Mouse (Mus musculus): Measurements from ENCODE around the gene Usp54. TPM values are rescaled to one million over a fixed set of nuclear protein-coding genes. Genes with fewer than 3 reads are reported as not detected.

Usp54 gene
- polyA plus RNA-seq, 1 experiment from 2014 or later = 9.9 TPM

DNA sequence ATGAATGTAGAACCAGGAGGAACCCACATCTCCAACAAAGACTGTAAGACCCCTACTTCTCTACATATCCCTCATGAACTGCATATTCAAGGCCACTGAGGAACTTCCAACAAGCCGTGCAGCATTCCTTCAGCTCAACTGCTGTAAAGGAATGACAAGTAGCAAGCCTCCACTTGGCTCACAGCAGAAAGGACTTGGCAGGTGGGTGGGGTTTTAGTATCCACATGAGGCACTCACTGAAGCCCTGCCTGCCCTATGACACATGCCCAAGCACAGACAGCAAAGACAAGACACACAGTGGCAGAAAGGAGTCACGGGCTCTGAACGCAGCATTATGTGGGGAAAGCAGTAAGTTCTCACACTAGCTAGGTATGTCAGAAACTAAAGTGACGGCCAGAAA is 30.7 kb downstream of the Usp54 start:
- Histone ChIP-seq H3K4me3 (ENCODE audit: low read depth, low read length) (no peak overlapping the region), H3K27ac (ENCODE audit: low read depth, low read length) (no peak overlapping the region), H3K27me3 (ENCODE audit: control insufficient read depth, insufficient read depth, low read length) (no peaks in the 10 kb centered on the region), H3K4me1 (replicated peaks; ENCODE audit: control insufficient read depth, insufficient read depth, low read length) (no peaks in the 10 kb centered on the region), H3K9me3 (ENCODE audit: control insufficient read depth, low read length) (no peaks in the 10 kb centered on the region), H3K36me3 (ENCODE audit: control insufficient read depth, insufficient read depth, low read length) (no peaks in the 10 kb centered on the region), H3K9ac (ENCODE audit: low read depth, low read length) (no peak overlapping the region), H3K4me2 (replicated peaks; ENCODE audit: low read depth, low read length) (no peak overlapping the region)
- 85% methylated on average over 4 of the region's 4 CpGs for WGBS
- ATAC-seq (ENCODE audit: low FRiP score) = no peak
- DNase-seq (ENCODE audit: low spot score) = no peak

DNA sequence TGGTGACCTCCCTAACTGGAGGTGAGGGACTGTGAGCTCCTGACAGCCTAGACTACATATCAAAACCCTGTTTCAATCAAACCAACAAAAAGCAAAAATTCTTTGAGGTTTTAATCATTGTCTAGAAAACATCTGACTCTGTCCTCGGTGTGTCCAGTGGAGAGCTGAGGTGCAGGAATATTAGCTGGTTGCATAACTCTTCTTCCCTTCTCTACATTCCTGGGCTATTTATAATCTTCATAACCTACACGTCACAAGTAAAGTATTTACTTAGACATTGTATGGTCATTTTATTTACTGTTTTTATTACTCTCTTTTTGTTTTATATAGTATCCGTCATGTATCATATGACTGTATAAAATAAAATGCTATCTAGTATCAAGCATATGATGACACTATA is 31.3 kb downstream of the Usp54 start:
- Histone ChIP-seq H3K36me3 (ENCODE audit: control insufficient read depth, insufficient read depth, low read length) (no peaks in the 10 kb centered on the region), H3K4me1 (replicated peaks; ENCODE audit: control insufficient read depth, insufficient read depth, low read length) (no peaks in the 10 kb centered on the region), H3K9ac (ENCODE audit: low read depth, low read length) (no peak overlapping the region), H3K4me3 (ENCODE audit: low read depth, low read length) (no peak overlapping the region), H3K9me3 (ENCODE audit: control insufficient read depth, low read length) (no peaks in the 10 kb centered on the region), H3K27me3 (ENCODE audit: control insufficient read depth, insufficient read depth, low read length) (no peaks in the 10 kb centered on the region), H3K4me2 (replicated peaks; ENCODE audit: low read depth, low read length) (no peak overlapping the region), H3K27ac (ENCODE audit: low read depth, low read length) (no peak overlapping the region)
- no peak for DNase-seq (ENCODE audit: low spot score)
- ATAC-seq (ENCODE audit: low FRiP score) = no peak
- WGBS = 84% methylated on average over 3 of the region's 3 CpGs

DNA sequence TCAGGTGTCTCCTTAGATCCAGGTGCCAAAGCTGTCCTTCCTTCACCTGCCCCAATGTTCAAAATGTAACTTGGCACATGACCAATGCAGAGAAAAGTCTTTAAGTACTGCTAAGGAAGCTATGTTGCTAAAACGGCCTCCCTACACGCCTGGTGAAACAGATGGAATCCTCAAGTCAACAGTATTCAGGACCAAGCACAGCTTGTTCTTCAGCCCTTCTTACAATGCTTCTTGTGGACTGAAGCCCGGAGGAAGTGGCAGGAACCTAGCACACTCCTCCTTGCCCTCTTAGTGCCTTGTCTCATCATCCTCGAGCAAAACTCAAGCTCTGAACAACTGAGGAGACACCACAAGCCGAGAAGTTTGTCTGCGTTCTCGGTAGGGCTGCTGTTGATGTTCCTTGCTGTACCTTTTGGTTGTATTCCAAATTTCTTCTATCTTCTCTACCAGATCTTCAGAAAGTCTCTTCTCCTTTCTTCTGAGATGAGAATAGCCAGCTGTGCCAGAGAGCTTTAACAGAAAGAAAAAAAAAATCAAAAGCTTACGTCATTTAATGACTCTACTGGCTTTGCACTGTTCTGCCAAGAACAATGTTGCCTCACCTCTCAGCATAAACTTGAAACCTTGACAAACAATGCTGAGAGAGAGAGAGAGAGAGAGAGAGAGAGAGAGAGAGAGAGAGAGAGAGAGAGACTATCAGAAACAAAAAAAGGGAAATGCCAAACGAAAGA is 33.3 kb downstream of the Usp54 start:
- ATAC-seq (ENCODE audit: low FRiP score) (no peak), DNase-seq (ENCODE audit: low spot score) (no peak)
- H3K9ac ChIP-seq (ENCODE audit: low read depth, low read length) = no peak overlapping the region
- H3K4me2 ChIP-seq (replicated peaks; ENCODE audit: low read depth, low read length) = no peak overlapping the region
- WGBS = 90% methylated on average over 9 of the region's 9 CpGs
- no peaks in the 10 kb centered on the region for H3K36me3 ChIP-seq (ENCODE audit: control insufficient read depth, insufficient read depth, low read length)
- no peak overlapping the region for H3K4me3 ChIP-seq (ENCODE audit: low read depth, low read length)
- no peak overlapping the region for H3K27ac ChIP-seq (ENCODE audit: low read depth, low read length)
- no peaks in the 10 kb centered on the region for H3K9me3 ChIP-seq (ENCODE audit: control insufficient read depth, low read length)
- H3K4me1 ChIP-seq (replicated peaks; ENCODE audit: control insufficient read depth, insufficient read depth, low read length) = no peaks in the 10 kb centered on the region
- H3K27me3 ChIP-seq (ENCODE audit: control insufficient read depth, insufficient read depth, low read length) = no peaks in the 10 kb centered on the region

DNA sequence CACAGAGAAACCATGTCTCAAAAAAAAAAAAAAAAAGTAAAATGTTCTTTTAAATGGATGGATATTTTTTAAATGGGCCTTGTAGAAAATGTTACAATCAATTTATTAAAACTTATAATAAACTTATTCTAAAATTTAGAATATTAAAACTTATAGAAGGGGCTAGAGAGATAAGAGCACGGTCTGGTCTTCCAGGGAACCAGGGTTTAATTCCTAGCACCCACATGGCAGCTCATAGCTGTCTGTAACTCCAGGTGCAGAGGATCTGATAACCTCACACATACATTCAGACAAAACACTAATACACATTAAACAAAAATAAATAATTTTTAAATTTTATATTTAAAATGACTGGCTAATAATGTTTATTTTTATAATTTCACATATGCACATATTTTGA is 39.6 kb downstream of the Usp54 start:
- H3K27me3 ChIP-seq (ENCODE audit: control insufficient read depth, insufficient read depth, low read length) = no peaks in the 10 kb centered on the region
- no peaks in the 10 kb centered on the region for H3K4me1 ChIP-seq (replicated peaks; ENCODE audit: control insufficient read depth, insufficient read depth, low read length)
- no peak overlapping the region for H3K27ac ChIP-seq (ENCODE audit: low read depth, low read length)
- no peaks in the 10 kb centered on the region for H3K9me3 ChIP-seq (ENCODE audit: control insufficient read depth, low read length)
- no peak overlapping the region for H3K9ac ChIP-seq (ENCODE audit: low read depth, low read length)
- H3K4me2 ChIP-seq (replicated peaks; ENCODE audit: low read depth, low read length) = no peak overlapping the region
- DNase-seq (ENCODE audit: low spot score) (no peak), ATAC-seq (ENCODE audit: low FRiP score) (no peak)
- WGBS = 93% methylated on average over 1 of the region's 1 CpGs
- no peak overlapping the region for H3K4me3 ChIP-seq (ENCODE audit: low read depth, low read length)
- H3K36me3 ChIP-seq (ENCODE audit: control insufficient read depth, insufficient read depth, low read length) = no peaks in the 10 kb centered on the region

DNA sequence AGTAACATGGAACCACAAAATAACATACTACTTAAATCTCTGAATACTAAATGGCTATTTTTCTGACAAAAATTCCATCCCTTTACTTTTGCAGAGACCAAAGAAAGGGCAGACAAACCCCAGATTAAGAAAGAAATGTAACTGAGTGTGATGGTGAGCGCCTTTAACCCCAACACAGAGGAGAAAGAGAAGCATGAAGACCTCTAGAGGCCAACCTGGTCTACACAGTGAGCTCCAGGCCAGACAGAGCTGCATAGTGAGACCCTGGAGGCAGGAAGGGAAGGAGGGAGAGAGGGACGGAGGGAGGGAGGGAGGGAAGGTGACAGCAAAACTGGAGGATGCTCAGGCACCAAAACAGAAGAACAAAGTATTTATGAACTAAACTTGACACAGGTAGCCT is 40.7 kb downstream of the Usp54 start:
- Histone ChIP-seq H3K36me3 (ENCODE audit: control insufficient read depth, insufficient read depth, low read length) (no peaks in the 10 kb centered on the region), H3K4me1 (replicated peaks; ENCODE audit: control insufficient read depth, insufficient read depth, low read length) (peaks cover 3% of the 10 kb centered on the region; the same call in 1 of the 2 replicates), H3K9me3 (ENCODE audit: control insufficient read depth, low read length) (no peaks in the 10 kb centered on the region), H3K27me3 (ENCODE audit: control insufficient read depth, insufficient read depth, low read length) (no peaks in the 10 kb centered on the region), H3K4me2 (replicated peaks; ENCODE audit: low read depth, low read length) (no peak overlapping the region), H3K4me3 (ENCODE audit: low read depth, low read length) (no peak overlapping the region), H3K27ac (ENCODE audit: low read depth, low read length) (no peak overlapping the region), H3K9ac (ENCODE audit: low read depth, low read length) (no peak overlapping the region)
- 64% methylated on average over 2 of the region's 2 CpGs for WGBS
- DNase-seq (ENCODE audit: low spot score) = no peak
- ATAC-seq (ENCODE audit: low FRiP score) = no peak

DNA sequence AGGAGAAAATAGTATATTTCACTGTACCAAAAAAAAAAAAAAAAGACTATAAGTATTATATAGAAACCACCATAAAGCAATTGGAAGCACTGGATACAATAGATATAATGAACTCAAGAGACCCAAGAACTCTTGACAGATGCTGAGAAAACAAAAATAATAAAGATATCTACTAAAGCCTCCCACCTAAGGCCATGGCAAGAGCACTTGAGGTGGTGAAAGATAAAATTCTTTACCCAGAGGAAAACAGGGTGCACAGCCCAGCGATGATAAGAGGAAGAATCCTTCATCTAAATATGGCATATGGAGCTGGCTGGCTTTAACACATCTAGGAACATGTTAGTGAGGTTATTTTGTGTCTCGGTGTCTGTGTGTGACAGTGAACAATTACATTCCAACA is 41.3 kb downstream of the Usp54 start:
- H3K4me2 ChIP-seq (replicated peaks; ENCODE audit: low read depth, low read length) = no peak overlapping the region
- H3K9me3 ChIP-seq (ENCODE audit: control insufficient read depth, low read length) = no peaks in the 10 kb centered on the region
- no peaks in the 10 kb centered on the region for H3K27me3 ChIP-seq (ENCODE audit: control insufficient read depth, insufficient read depth, low read length)
- peaks cover 3% of the 10 kb centered on the region; the same call in 1 of the 2 replicates for H3K4me1 ChIP-seq (replicated peaks; ENCODE audit: control insufficient read depth, insufficient read depth, low read length)
- ATAC-seq (ENCODE audit: low FRiP score) = no peak
- WGBS = 91% methylated on average over 2 of the region's 2 CpGs
- no peak overlapping the region for H3K4me3 ChIP-seq (ENCODE audit: low read depth, low read length)
- H3K9ac ChIP-seq (ENCODE audit: low read depth, low read length) = no peak overlapping the region
- DNase-seq (ENCODE audit: low spot score) = no peak
- no peak overlapping the region for H3K27ac ChIP-seq (ENCODE audit: low read depth, low read length)
- no peaks in the 10 kb centered on the region for H3K36me3 ChIP-seq (ENCODE audit: control insufficient read depth, insufficient read depth, low read length)

DNA sequence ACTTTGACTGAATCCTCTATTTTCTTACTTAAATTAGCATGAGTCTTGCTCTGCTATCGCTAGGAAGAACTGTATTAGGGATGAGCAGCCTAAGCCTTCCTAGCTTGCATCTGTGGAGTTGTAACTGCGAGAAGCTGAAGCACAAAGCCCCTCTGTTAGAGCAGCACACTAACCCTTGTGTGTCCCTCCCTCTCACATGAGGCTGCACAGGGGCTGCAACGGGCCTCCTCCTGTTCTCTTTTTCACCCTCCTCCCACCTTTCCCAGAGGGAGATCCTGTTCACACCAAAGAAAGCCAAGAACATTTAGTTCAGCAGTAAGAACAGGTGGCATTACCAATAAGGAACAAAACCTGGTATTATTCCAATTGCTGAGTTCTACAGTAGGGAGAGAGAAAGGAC is 45.1 kb downstream of the Usp54 start:
- no peak overlapping the region for H3K27ac ChIP-seq (ENCODE audit: low read depth, low read length)
- no peaks in the 10 kb centered on the region for H3K9me3 ChIP-seq (ENCODE audit: control insufficient read depth, low read length)
- no peaks in the 10 kb centered on the region for H3K27me3 ChIP-seq (ENCODE audit: control insufficient read depth, insufficient read depth, low read length)
- peak; percentile 5 for DNase-seq (ENCODE audit: low spot score)
- no peaks in the 10 kb centered on the region for H3K36me3 ChIP-seq (ENCODE audit: control insufficient read depth, insufficient read depth, low read length)
- H3K4me1 ChIP-seq (replicated peaks; ENCODE audit: control insufficient read depth, insufficient read depth, low read length) = peaks cover 3% of the 10 kb centered on the region; the same call in 1 of the 2 replicates
- H3K4me2 ChIP-seq (replicated peaks; ENCODE audit: low read depth, low read length) = no peak overlapping the region
- H3K4me3 ChIP-seq (ENCODE audit: low read depth, low read length) = no peak overlapping the region
- WGBS = 39% methylated on average over 3 of the region's 3 CpGs
- ATAC-seq (ENCODE audit: low FRiP score) = no peak
- H3K9ac ChIP-seq (ENCODE audit: low read depth, low read length) = no peak overlapping the region

DNA sequence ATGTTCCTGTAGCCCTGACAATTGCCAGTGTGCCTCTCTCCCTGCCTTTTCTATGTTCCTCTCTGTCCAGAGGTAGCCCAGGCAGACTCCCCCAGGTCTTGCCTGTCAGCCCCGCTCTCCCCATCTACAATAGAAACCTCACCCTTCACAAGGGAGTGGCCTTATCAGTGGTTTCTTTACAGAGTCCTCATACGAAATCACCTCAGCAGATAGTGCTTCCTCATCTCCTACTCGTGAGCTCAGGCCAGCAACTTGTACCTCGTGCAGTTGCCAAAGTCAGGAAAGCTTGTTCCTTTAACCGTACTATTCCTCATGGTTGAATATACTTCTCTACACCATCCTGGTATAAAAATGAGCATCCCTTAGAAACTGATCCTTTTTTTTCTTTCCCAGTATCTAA is 53.4 kb downstream of the Usp54 start:
- no peak for DNase-seq (ENCODE audit: low spot score)
- Histone ChIP-seq H3K9ac (ENCODE audit: low read depth, low read length) (no peak overlapping the region), H3K27me3 (ENCODE audit: control insufficient read depth, insufficient read depth, low read length) (no peaks in the 10 kb centered on the region), H3K4me3 (ENCODE audit: low read depth, low read length) (no peak overlapping the region), H3K4me1 (replicated peaks; ENCODE audit: control insufficient read depth, insufficient read depth, low read length) (no peaks in the 10 kb centered on the region), H3K36me3 (ENCODE audit: control insufficient read depth, insufficient read depth, low read length) (no peaks in the 10 kb centered on the region), H3K4me2 (replicated peaks; ENCODE audit: low read depth, low read length) (no peak overlapping the region), H3K27ac (ENCODE audit: low read depth, low read length) (no peak overlapping the region), H3K9me3 (ENCODE audit: control insufficient read depth, low read length) (no peaks in the 10 kb centered on the region)
- 91% methylated on average over 5 of the region's 5 CpGs for WGBS
- no peak for ATAC-seq (ENCODE audit: low FRiP score)

DNA sequence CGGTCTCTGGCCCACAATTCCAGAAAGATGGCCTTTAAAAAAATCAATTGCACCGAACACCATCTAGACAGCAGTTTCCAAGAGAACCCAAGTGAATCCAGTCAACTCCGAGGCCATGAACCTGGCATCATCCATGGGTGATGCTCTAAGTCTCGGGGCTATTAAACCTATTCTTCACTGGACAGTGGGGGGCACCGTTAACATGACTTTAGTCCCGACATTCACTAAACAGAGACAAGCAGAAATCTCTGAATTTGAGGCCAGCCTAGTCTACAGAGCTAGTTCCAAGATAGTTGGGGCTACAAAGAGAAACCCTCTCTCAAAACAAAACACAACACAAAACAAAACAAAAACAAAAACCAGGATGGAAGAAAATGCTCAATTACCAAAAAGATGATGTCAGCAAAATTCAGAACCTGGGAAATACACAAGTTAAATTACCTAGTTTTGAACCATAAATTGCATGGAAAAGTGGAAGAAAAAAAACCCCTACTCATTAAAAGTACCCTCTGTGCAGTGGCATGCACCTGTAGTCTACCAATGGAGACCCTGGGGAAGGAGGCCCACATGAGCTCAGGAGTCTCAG is 61.9 kb downstream of the Usp54 start:
- WGBS = 66% methylated on average over 6 of the region's 6 CpGs
- H3K36me3 ChIP-seq (ENCODE audit: control insufficient read depth, insufficient read depth, low read length) = peaks cover 3% of the 10 kb centered on the region; the same call in 1 of the 2 replicates
- H3K9me3 ChIP-seq (ENCODE audit: control insufficient read depth, low read length) = no peaks in the 10 kb centered on the region
- DNase-seq (ENCODE audit: low spot score) = no peak
- H3K9ac ChIP-seq (ENCODE audit: low read depth, low read length) = no peak overlapping the region
- ATAC-seq (ENCODE audit: low FRiP score) = no peak
- no peak overlapping the region for H3K4me2 ChIP-seq (replicated peaks; ENCODE audit: low read depth, low read length)
- H3K4me1 ChIP-seq (replicated peaks; ENCODE audit: control insufficient read depth, insufficient read depth, low read length) = no peaks in the 10 kb centered on the region
- no peak overlapping the region for H3K27ac ChIP-seq (ENCODE audit: low read depth, low read length)
- H3K4me3 ChIP-seq (ENCODE audit: low read depth, low read length) = no peak overlapping the region
- H3K27me3 ChIP-seq (ENCODE audit: control insufficient read depth, insufficient read depth, low read length) = no peaks in the 10 kb centered on the region

Measured in hindbrain, embryonic 11.5 days (tissue).